Mouse (Mus musculus) spleen, adult 2 months (tissue): ENCODE data around the gene Syne3.

Experiments
- CTCF ChIP-seq: fragments of 200-500 bp; IDR thresholded peaks from 2 replicates; pipeline ENCODE4 v1.5.1; 2011; ENCODE audit warnings: mild to moderate bottlenecking, inconsistent platforms; ENCODE audit not compliant: insufficient read depth, insufficient read length, insufficient replicate concordance; ENCODE audit errors: extremely low read depth
- POLR2A ChIP-seq: fragments of 200-500 bp; IDR thresholded peaks from 2 replicates; pipeline ENCODE4 v1.6.1; 2011; ENCODE audit warnings: low read depth, low read length, inconsistent platforms

- TF ChIP-seq POLR2A: no peak
- no peak for TF ChIP-seq CTCF
Observed at GRCm38 (mm10) chr12:104904138-104904537, 105.5 kb downstream of the Syne3 start.
